Mouse (Mus musculus) G1E (cell line): ENCODE data around the gene Pheta1.

ENCODE experiments used
- CTCF ChIP-seq: IDR thresholded peaks from 2 replicates; pipeline ENCODE4 v1.5.1; 2012; ENCODE audit warnings: low read depth, low read length, inconsistent platforms, mixed read lengths
- GATA1 ChIP-seq: IDR thresholded peaks from 2 replicates; pipeline ENCODE4 v1.6.1; 2012; ENCODE audit warnings: borderline replicate concordance, low read length, inconsistent platforms, mixed read lengths
- TAL1 ChIP-seq: conservative IDR thresholded peaks from 2 replicates; pipeline ENCODE4 v1.6.1; 2012; ENCODE audit warnings: low read depth, low read length, inconsistent platforms, mixed read lengths

- TF ChIP-seq CTCF (no peak), TAL1 (no peak), GATA1 (no peak)
Observed at GRCm38 (mm10) chr5:121809667-121810224, 39.0 kb upstream of the Pheta1 start.
